Mouse (Mus musculus) small intestine, adult 2 months (tissue): ENCODE measurements around the gene Cidec. TPM values are rescaled to one million over a fixed set of nuclear protein-coding genes. Genes with fewer than 3 reads are reported as not detected.

Source experiments
- H3K27ac ChIP-seq: fragments of 200-500 bp; 2 replicates; pipeline ENCODE4 v1.5.1; 2012; ENCODE audit warnings: low read depth, low read length, control low read depth, inconsistent platforms; ENCODE audit not compliant: insufficient read depth
- H3K27me3 ChIP-seq: fragments of 200-500 bp; 2 replicates; pipeline ENCODE4 v1.6.1; 2012; ENCODE audit warnings: mild to moderate bottlenecking, moderate library complexity, low read length, inconsistent platforms; ENCODE audit not compliant: control insufficient read depth, insufficient read depth
- H3K36me3 ChIP-seq: fragments of 200-500 bp; 2 replicates; pipeline ENCODE4 v1.6.1; 2012; ENCODE audit warnings: mild to moderate bottlenecking, low read length, control low read depth, inconsistent platforms; ENCODE audit not compliant: control insufficient read depth, insufficient read depth
- H3K4me1 ChIP-seq: fragments of 200-500 bp; 2 replicates; pipeline ENCODE4 v1.6.1; 2012; ENCODE audit warnings: low read length, inconsistent platforms, mixed read lengths; ENCODE audit not compliant: control insufficient read depth, insufficient read depth, insufficient read length
- H3K4me3 ChIP-seq: fragments of 200-500 bp; 2 replicates; pipeline ENCODE4 v1.5.1; 2012; ENCODE audit warnings: low read depth, mild to moderate bottlenecking, control low read depth, inconsistent platforms, low read length, moderate library complexity
- CTCF ChIP-seq: fragments of 200-500 bp; IDR thresholded peaks from 2 replicates; pipeline ENCODE4 v1.5.1; 2012; ENCODE audit warnings: low read depth, mild to moderate bottlenecking, control low read depth, inconsistent platforms, low read length, moderate library complexity, mixed read lengths; ENCODE audit not compliant: insufficient replicate concordance, insufficient read length; ENCODE audit errors: extremely low read depth
- POLR2A ChIP-seq: fragments of 200-500 bp; IDR thresholded peaks from 2 replicates; pipeline ENCODE4 v1.6.1; 2012; ENCODE audit warnings: low read depth, mild to moderate bottlenecking, control low read depth, inconsistent platforms, low read length, moderate library complexity
- WGBS: fragments of 180-500 bp; shearing (Covaris S2); methylation state at CpG from one replicate; pipeline ENCODE4 v1.1.7; 2018; 5-methylcytosine and 5-hydroxymethylcytosine counted together
- polyA plus RNA-seq: library from polyadenylated mRNA; depleted of rRNA; stranded (reverse); fragments of >200 nt; gene quantifications from 2 replicates; pipeline ENCODE4 v1.2.3, GENCODE M21; 2012

Gene Cidec
- polyA plus RNA-seq, 1 experiment = 346 TPM

GRCm38 (mm10) chr6:113477353-113477752, 41.8 kb upstream of the Cidec start:
- 50% methylated on average over 7 of the region's 7 CpGs for WGBS
- Histone ChIP-seq H3K27me3 (no peaks in the 10 kb centered on the region), H3K4me3 (no peak overlapping the region), H3K27ac (peak overlapping the region; percentile 53; the same call in 1 of the 2 replicates), H3K36me3 (peaks cover 53% of the 10 kb centered on the region), H3K4me1 (peaks cover 30% of the 10 kb centered on the region)
- no peak for TF ChIP-seq POLR2A

- no peak overlapping the region for H3K4me3 ChIP-seq
- 63% methylated on average over 6 of the region's 6 CpGs for WGBS
- H3K36me3 ChIP-seq = peaks cover 28% of the 10 kb centered on the region
- H3K4me1 ChIP-seq = peaks cover 48% of the 10 kb centered on the region
- no peaks in the 10 kb centered on the region for H3K27me3 ChIP-seq
- no peak for TF ChIP-seq CTCF
- TF ChIP-seq POLR2A = no peak
- H3K27ac ChIP-seq = peak overlapping the region; percentile 75
Measured at GRCm38 (mm10) chr6:113473715-113474114, 38.2 kb upstream of the Cidec start.

GRCm38 (mm10) chr6:113473246-113473645, 37.7 kb upstream of the Cidec start:
- Histone ChIP-seq H3K4me3 (no peak overlapping the region), H3K27me3 (no peaks in the 10 kb centered on the region), H3K4me1 (peaks cover 48% of the 10 kb centered on the region), H3K27ac (peak overlapping the region; percentile 92), H3K36me3 (peaks cover 26% of the 10 kb centered on the region)
- 19% methylated on average over 2 of the region's 2 CpGs for WGBS
- no peak for TF ChIP-seq CTCF
- no peak for TF ChIP-seq POLR2A

DNA sequence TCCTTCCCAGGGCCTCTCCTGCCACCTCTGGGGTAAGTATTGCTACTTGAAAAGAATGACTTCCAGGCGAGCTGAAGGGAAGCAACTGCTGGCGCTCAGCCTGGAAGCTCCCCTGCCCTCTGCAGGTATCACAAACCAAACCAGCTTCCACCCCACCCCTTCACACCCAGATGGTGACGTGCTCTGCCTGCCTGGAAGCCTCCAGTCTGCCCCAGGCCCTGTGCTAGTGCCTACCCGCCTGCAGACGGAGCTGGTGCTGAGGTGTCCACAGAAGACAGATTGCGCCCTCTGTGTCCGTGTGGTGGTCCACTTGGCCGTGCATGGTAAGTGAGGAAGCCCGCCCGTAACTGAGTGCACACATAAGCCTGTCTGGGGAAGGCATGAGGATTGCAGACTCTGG, 36.5 kb upstream of the Cidec start:
- WGBS = 46% methylated on average over 10 of the region's 10 CpGs

DNA sequence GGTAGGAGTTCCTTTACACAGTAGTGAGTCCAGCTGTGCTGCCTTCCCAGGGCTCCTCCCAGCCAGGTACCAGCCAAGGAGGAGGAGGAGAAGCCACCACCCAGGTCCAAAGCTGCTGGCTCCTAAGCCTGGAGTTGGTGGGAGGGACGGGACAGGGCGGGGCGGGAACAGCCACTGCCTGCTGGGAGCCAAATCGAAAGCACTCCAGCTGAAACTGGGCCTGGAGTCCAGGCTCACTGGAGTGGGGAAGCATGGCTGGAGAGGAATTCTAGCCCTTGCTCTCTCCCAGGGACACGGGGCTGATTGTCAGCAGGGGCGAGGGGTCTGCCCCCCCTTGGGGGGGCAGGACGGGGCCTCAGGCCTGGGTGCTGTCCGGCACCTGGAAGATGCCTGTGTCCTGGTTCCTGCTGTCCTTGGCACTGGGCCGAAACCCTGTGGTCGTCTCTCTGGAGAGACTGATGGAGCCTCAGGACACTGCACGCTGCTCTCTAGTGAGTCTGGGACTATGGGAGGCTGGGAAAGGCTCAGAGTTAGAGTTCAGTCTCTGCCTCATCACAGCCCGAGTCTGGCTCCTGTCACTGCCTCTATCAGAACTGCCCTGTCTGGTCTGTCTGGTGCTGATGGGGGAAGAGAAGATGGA, 35.9 kb upstream of the Cidec start, which contains the start of gene Il17rc:
Il17rc (plus strand) TSS at position 131 of the 640 bp plus-strand sequence.
- peaks cover 14% of the 10 kb centered on the region for H3K36me3 ChIP-seq
- TF ChIP-seq CTCF (no peak), POLR2A (peak; percentile 94)
- H3K4me1 ChIP-seq = peaks cover 40% of the 10 kb centered on the region
- no peaks in the 10 kb centered on the region for H3K27me3 ChIP-seq
- peak within 1 kb of the TSS; percentile 92 for H3K27ac ChIP-seq
- H3K4me3 ChIP-seq = peak within 1 kb of the TSS; percentile 64
- WGBS = 12% methylated on average over 12 of the region's 12 CpGs

More for the DNA sequence above, 36.5 kb upstream of the Cidec start:
- Histone ChIP-seq H3K4me3 (peak overlapping the region; percentile 64), H3K4me1 (peaks cover 45% of the 10 kb centered on the region), H3K27me3 (no peaks in the 10 kb centered on the region), H3K27ac (peak overlapping the region; percentile 92), H3K36me3 (peaks cover 19% of the 10 kb centered on the region)
- peak; percentile 23; the same call in 1 of the 2 replicates for TF ChIP-seq POLR2A
- no peak for TF ChIP-seq CTCF

DNA sequence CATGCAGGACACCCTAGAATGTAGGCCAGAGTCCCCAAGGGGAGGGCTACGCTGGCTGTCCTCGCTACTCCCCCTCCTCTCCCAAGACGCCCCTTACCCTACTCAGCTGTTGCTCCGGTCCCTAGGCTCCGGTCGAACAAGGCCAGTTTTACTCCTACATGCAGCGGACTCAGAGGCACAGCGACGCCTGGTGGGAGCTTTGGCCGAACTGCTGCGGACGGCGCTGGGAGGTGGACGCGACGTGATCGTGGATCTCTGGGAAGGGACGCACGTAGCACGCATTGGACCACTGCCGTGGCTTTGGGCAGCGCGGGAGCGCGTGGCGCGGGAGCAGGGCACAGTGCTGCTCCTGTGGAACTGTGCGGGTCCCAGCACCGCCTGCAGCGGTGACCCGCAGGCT, 33.9 kb upstream of the Cidec start:
- TF ChIP-seq CTCF (peak; percentile 64), POLR2A (no peak)
- H3K27ac ChIP-seq = no peak overlapping the region; the same call in 1 of the 2 replicates

DNA sequence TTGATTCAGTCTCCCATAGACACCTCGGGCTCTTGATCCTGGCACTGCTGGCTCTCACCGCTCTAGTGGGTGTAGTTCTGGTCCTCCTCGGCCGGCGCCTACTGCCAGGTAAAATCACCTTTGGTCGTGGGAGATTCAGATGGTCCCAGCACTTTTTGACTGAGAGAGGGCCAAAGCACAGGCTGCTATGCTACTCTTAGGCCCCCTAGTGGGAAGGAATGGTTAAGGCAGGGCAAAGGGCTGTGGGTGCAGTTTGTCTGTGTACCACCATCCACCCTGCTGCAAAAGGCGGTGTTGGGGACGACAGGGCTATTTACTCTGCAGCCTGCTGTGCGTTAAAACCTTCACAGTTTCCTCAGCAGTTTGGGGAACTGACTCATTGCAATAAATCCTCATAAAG, 33.5 kb upstream of the Cidec start:
- Histone ChIP-seq H3K4me3 (peak overlapping the region; percentile 61), H3K36me3 (peaks cover 2% of the 10 kb centered on the region; the same call in 1 of the 2 replicates), H3K27me3 (no peaks in the 10 kb centered on the region), H3K4me1 (peaks cover 28% of the 10 kb centered on the region), H3K27ac (no peak overlapping the region; the same call in 1 of the 2 replicates)
- no peak for TF ChIP-seq POLR2A
- peak; percentile 71; the same call in 1 of the 2 replicates for TF ChIP-seq CTCF
- WGBS = 6% methylated on average over 9 of the region's 9 CpGs

More for the DNA sequence above, 33.9 kb upstream of the Cidec start:
- H3K27me3 ChIP-seq = no peaks in the 10 kb centered on the region
- peaks cover 32% of the 10 kb centered on the region for H3K4me1 ChIP-seq
- H3K4me3 ChIP-seq = peak overlapping the region; percentile 61
- peaks cover 6% of the 10 kb centered on the region; the same call in 1 of the 2 replicates for H3K36me3 ChIP-seq
- 2% methylated on average over 31 of the region's 31 CpGs for WGBS

GRCm38 (mm10) chr6:113468512-113468911, 33.0 kb upstream of the Cidec start:
- Histone ChIP-seq H3K36me3 (no peaks in the 10 kb centered on the region), H3K27ac (no peak overlapping the region), H3K4me1 (peaks cover 24% of the 10 kb centered on the region), H3K27me3 (no peaks in the 10 kb centered on the region), H3K4me3 (no peak overlapping the region)
- TF ChIP-seq POLR2A = no peak
- no peak for TF ChIP-seq CTCF
- 69% methylated on average over 3 of the region's 3 CpGs for WGBS
